In genomic region chr15:12236961-12237360, GRCm38 (mm10) we compare ENCODE assay signal across 31 mouse cellular contexts. TPM values are rescaled to one million over a fixed set of nuclear protein-coding genes. Genes with fewer than 3 reads are reported as not detected.
A peak's percentile ranks its signal among the peaks of the same experiment; 100 is the strongest.
DNase-seq lines count a peak whose midpoint lies in the region; ATAC-seq and TF ChIP-seq lines count a peak whose summit lies in the region.
"Had no signal": no experiment of that assay in that cellular context is flagged by ENCODE, and none has a peak within 500 bp of the region (broad histone marks: within the 10 kb centered on the region; RNA-seq: fewer than 3 reads in every experiment).

No protein-coding gene starts in this region.

- TF ChIP-seq EP300 in liver, postnatal 0 days (IDR thresholded peaks at IDR 0.05; ENCODE audit: low read depth), result peak; percentile 72

- no peaks in the 10 kb centered on the region for H3K9me3 ChIP-seq in heart, embryonic 16.5 days (replicated peaks; ENCODE audit: control insufficient read depth, low read length)
- no peaks in the 10 kb centered on the region for H3K9me3 ChIP-seq in heart, embryonic 11.5 days (replicated peaks; ENCODE audit: control insufficient read depth, low read length)
- H3K9me3 ChIP-seq in lung, embryonic 16.5 days (ENCODE audit: control insufficient read depth, low read length), result no peaks in the 10 kb centered on the region
- H3K9me3 ChIP-seq in liver, postnatal 0 days (ENCODE audit: low read length), result no peaks in the 10 kb centered on the region
- H3K9me3 ChIP-seq: hindbrain, embryonic 12.5 days; intestine, embryonic 15.5 days; lung, embryonic 15.5 days; midbrain, embryonic 10.5 days; neural tube, embryonic 12.5 days had no signal

- H3K4me1 ChIP-seq in heart, embryonic 16.5 days (ENCODE audit: control insufficient read depth, insufficient read depth, low read length), result peaks cover 15% of the 10 kb centered on the region
- H3K4me1 ChIP-seq in heart, embryonic 11.5 days (ENCODE audit: control insufficient read depth, insufficient read depth, low read length), result peaks cover 6% of the 10 kb centered on the region
- H3K4me1 ChIP-seq in lung, embryonic 16.5 days (replicated peaks; ENCODE audit: control insufficient read depth, insufficient read depth, low read length), result peaks cover 11% of the 10 kb centered on the region
- H3K4me1 ChIP-seq in lung, adult 2 months (ENCODE audit: control insufficient read depth, insufficient read depth, low read length), result peaks cover 6% of the 10 kb centered on the region
- peaks cover 16% of the 10 kb centered on the region for H3K4me1 ChIP-seq in liver, postnatal 0 days (ENCODE audit: insufficient read depth)
- H3K4me1 ChIP-seq: hindbrain, embryonic 12.5 days; neural tube, embryonic 12.5 days had no signal

- H3K27ac ChIP-seq in gastrocnemius, adult 2 months, result peak overlapping the region; percentile 57
- 0 out of 2 replicates have a peak overlapping the region, but pooled peaks have one; percentile 20 for H3K27ac ChIP-seq in heart, embryonic 16.5 days (ENCODE audit: low read length)
- H3K27ac ChIP-seq in heart, embryonic 11.5 days (ENCODE audit: low read depth, low read length), result no peak overlapping the region
- peak overlapping the region; percentile 13; the same call in 1 of the 2 replicates for H3K27ac ChIP-seq in lung, embryonic 16.5 days (ENCODE audit: low read length)
- peak overlapping the region; percentile 24; the same call in 1 of the 2 replicates for H3K27ac ChIP-seq in liver, postnatal 0 days (ENCODE audit: low read depth)
- H3K27ac ChIP-seq: hindbrain, embryonic 12.5 days; hindbrain, postnatal 0 days; intestine, embryonic 15.5 days; lung, embryonic 15.5 days; midbrain, embryonic 10.5 days; neural tube, embryonic 12.5 days; stomach, postnatal 0 days had no signal

- intact Hi-C loops in gastrocnemius, adult 2 months (cut with DNase I), result no loop called here

- WGBS in heart, embryonic 16.5 days, result 71% methylated on average over 2 of the region's 2 CpGs
- WGBS in heart, embryonic 11.5 days (ENCODE audit: insufficient replicate concordance), result 66% methylated on average over 2 of the region's 2 CpGs
- WGBS in lung, embryonic 16.5 days, result 72% methylated on average over 2 of the region's 2 CpGs
- WGBS in lung, adult 2 months, result 57% methylated on average over 2 of the region's 2 CpGs
- 53% methylated on average over 2 of the region's 2 CpGs for WGBS in liver, postnatal 0 days (ENCODE audit: insufficient replicate concordance)

- no peak overlapping the region for H3K4me2 ChIP-seq in heart, embryonic 16.5 days (ENCODE audit: low read depth, low read length)
- no peak overlapping the region for H3K4me2 ChIP-seq in heart, embryonic 11.5 days
- H3K4me2 ChIP-seq in lung, embryonic 16.5 days (ENCODE audit: low read depth, low read length), result no peak overlapping the region
- no peak overlapping the region for H3K4me2 ChIP-seq in liver, postnatal 0 days (ENCODE audit: low read depth, low read length)
- H3K4me2 ChIP-seq: hindbrain, embryonic 12.5 days; intestine, embryonic 15.5 days; lung, embryonic 15.5 days; neural tube, embryonic 12.5 days had no signal

- H3K27me3 ChIP-seq in heart, embryonic 16.5 days (ENCODE audit: control insufficient read depth, insufficient read depth, low read length), result no peaks in the 10 kb centered on the region
- H3K27me3 ChIP-seq in heart, embryonic 11.5 days (ENCODE audit: control insufficient read depth, insufficient read depth, low read length), result no peaks in the 10 kb centered on the region
- no peaks in the 10 kb centered on the region for H3K27me3 ChIP-seq in lung, embryonic 16.5 days (ENCODE audit: control insufficient read depth, insufficient read depth, low read depth, low read length)
- no peaks in the 10 kb centered on the region for H3K27me3 ChIP-seq in liver, postnatal 0 days (ENCODE audit: insufficient read depth, low read length)
- H3K27me3 ChIP-seq: CH12.LX; hindbrain, embryonic 12.5 days; intestine, embryonic 15.5 days; lung, embryonic 15.5 days; neural tube, embryonic 12.5 days; Patski had no signal

- no peak overlapping the region for H3K4me3 ChIP-seq in gastrocnemius, adult 2 months
- no peak overlapping the region for H3K4me3 ChIP-seq in heart, embryonic 16.5 days (ENCODE audit: low read length)
- no peak overlapping the region for H3K4me3 ChIP-seq in heart, embryonic 11.5 days (ENCODE audit: low read depth, low read length)
- H3K4me3 ChIP-seq in lung, embryonic 16.5 days (ENCODE audit: low read length), result no peak overlapping the region
- H3K4me3 ChIP-seq in lung, adult 2 months (replicated peaks; ENCODE audit: extremely low read depth, low read depth, low read length), result no peak overlapping the region
- no peak overlapping the region for H3K4me3 ChIP-seq in liver, postnatal 0 days (ENCODE audit: low read depth, low read length)
- H3K4me3 ChIP-seq: erythroblast, embryonic 14.5 days; hindbrain, embryonic 12.5 days; intestine, embryonic 15.5 days; lung, embryonic 15.5 days; midbrain, embryonic 10.5 days; myocyte; neural tube, embryonic 12.5 days had no signal

- TF ChIP-seq POLR2A in lung, adult 2 months (IDR thresholded peaks at IDR 0.05; ENCODE audit: borderline replicate concordance, extremely low read depth, low read depth, low read length), result no peak

- no peak overlapping the region for H3K9ac ChIP-seq in heart, embryonic 16.5 days (ENCODE audit: low read length)
- no peak overlapping the region for H3K9ac ChIP-seq in heart, embryonic 11.5 days (ENCODE audit: low read depth, low read length)
- H3K9ac ChIP-seq in lung, embryonic 16.5 days (ENCODE audit: low read length), result no peak overlapping the region
- no peak overlapping the region for H3K9ac ChIP-seq in liver, postnatal 0 days (replicated peaks)
- H3K9ac ChIP-seq: hindbrain, embryonic 12.5 days; intestine, embryonic 15.5 days; lung, embryonic 15.5 days; neural tube, embryonic 12.5 days had no signal

- ATAC-seq in heart, embryonic 16.5 days (replicated peaks; ENCODE audit: extremely low read depth, insufficient read depth, low FRiP score), result no peak
- ATAC-seq in heart, embryonic 11.5 days (replicated peaks; ENCODE audit: insufficient number of reproducible peaks, low FRiP score, low TSS enrichment), result no peak
- ATAC-seq in lung, embryonic 16.5 days (ENCODE audit: low read depth), result no peak
- ATAC-seq in liver, postnatal 0 days, result peak; percentile 17; the same call in 1 of the 2 replicates
- ATAC-seq: forebrain, embryonic 16.5 days; hindbrain, postnatal 0 days; intestine, embryonic 15.5 days; midbrain, embryonic 16.5 days; Patski had no signal

- H3K36me3 ChIP-seq in heart, embryonic 16.5 days (ENCODE audit: control insufficient read depth, insufficient read depth), result peaks cover 38% of the 10 kb centered on the region
- peaks cover 16% of the 10 kb centered on the region; the same call in 1 of the 2 replicates for H3K36me3 ChIP-seq in heart, embryonic 11.5 days (ENCODE audit: control insufficient read depth, insufficient read depth, low read length)
- peaks cover 22% of the 10 kb centered on the region for H3K36me3 ChIP-seq in lung, embryonic 16.5 days (ENCODE audit: control insufficient read depth, insufficient read depth, low read length)
- H3K36me3 ChIP-seq in liver, postnatal 0 days (replicated peaks; ENCODE audit: insufficient read depth, low read length), result peaks cover 46% of the 10 kb centered on the region

- TF ChIP-seq CTCF in gastrocnemius, adult 2 months (IDR thresholded peaks at IDR 0.05), result no peak
- TF ChIP-seq CTCF in lung, adult 2 months (IDR thresholded peaks at IDR 0.05; ENCODE audit: insufficient read depth, low read length), result no peak
- no peak for TF ChIP-seq CTCF in liver, postnatal 0 days (IDR thresholded peaks at IDR 0.05; ENCODE audit: low read depth)

- no peak for DNase-seq in gastrocnemius, adult 2 months
- DNase-seq in gastrocnemius, postnatal 10 days, result no peak
- no peak for DNase-seq in lung, adult 2 months
- no peak for DNase-seq in liver, postnatal 0 days
- no peak for DNase-seq in frontal cortex, adult 2 months (ENCODE audit: extremely low spot score in 1 of 2, low spot score in 1 of 2)
- DNase-seq: cerebellum, adult 11-12 months; cerebellum, adult 9-11 months; gastrocnemius, postnatal 14 days; heart, postnatal 36 days; kidney, adult 2 months; layer of hippocampus, adult 9-11 months; lung, postnatal 36 days; right cerebral cortex, postnatal 4 days; thymus, adult 18-20 months; thymus, postnatal 25 days had no signal

RNA-seq across cellular contexts. Expression of gene Mtmr12, which starts 32.1 kb away (rescaled TPM):
- 1 to 10 TPM; 3.5 to 5.6 TPM for total RNA-seq in gastrocnemius, adult 2 months (2021)
- total RNA-seq in gastrocnemius, postnatal 10 days (2021), result 10 to 100 TPM in 1 of 2 experiments, 1 to 10 TPM in 1; 9.0 to 10.9 TPM
- 13.0 and 13.1 TPM in 2 replicates for polyA plus RNA-seq in heart, embryonic 16.5 days (2015; fragmentation: Nextera tagmentation; extraction: Ambion mirVana)
- 15.5 and 16.6 TPM in 2 replicates for polyA plus RNA-seq in heart, embryonic 11.5 days (2014; fragmentation: Nextera tagmentation; extraction: Ambion mirVana)
- 19.7 and 21.1 TPM in 2 replicates for polyA plus RNA-seq in lung, embryonic 16.5 days (2015; fragmentation: Nextera tagmentation; extraction: Ambion mirVana)
- 20.2 and 25.9 TPM in 2 replicates for polyA plus RNA-seq in lung, adult 2 months (2012; rRNA removed)
- 3.9 and 4.0 TPM in 2 replicates for polyA plus RNA-seq in liver, postnatal 0 days (2015; fragmentation: Nextera tagmentation; extraction: Ambion mirVana)
- polyA plus RNA-seq in frontal cortex, adult 2 months (2012; rRNA removed), result 24.5 and 24.7 TPM in 2 replicates
